14 mouse cellular contexts compared by ENCODE assay signal in the genomic region with DNA sequence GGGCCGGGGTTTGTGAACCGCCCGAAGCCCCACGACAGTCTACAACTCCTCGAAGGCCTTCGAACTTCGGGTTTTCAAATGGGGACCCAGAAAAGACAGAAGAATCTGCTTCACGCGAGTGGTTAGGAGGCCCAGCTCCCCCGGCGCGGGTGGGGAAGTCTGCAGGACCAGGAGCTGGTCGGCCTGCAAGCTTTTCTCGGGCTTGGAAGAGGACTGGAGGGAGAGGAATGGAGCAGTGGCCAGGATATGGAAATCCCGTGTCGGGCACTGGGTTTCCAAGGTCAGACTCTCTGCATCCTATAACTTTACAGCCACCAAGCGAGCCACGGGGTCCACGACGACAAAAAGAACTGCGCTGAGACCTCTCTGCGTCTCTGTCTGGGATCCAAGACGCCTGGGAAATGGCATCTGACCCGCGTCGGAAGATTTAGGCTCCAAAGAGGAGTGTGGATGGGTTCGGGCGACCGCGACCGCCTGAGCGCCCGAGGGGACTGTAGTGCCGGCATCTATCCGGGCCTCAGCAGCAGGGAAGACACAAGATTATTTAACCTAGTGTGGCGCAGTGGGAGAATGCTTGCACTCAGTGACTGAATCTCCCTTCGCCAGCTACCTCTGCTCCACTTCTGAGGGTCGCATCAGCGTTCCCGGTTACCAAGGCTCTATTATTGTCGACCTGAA. TPM values are rescaled to one million over a fixed set of nuclear protein-coding genes. Genes with fewer than 3 reads are reported as not detected.
DNase-seq lines count a peak whose midpoint lies in the region; ATAC-seq lines count a peak whose summit lies in the region.
"Had no signal": no experiment of that assay in that cellular context is flagged by ENCODE, and none has a peak within 500 bp of the region (broad histone marks: within the 10 kb centered on the region; RNA-seq: fewer than 3 reads in every experiment).

No protein-coding gene starts in this region.

- no peak overlapping the region for H3K9ac ChIP-seq in heart, embryonic 14.5 days (ENCODE audit: low read length)
- H3K9ac ChIP-seq in heart, embryonic 11.5 days (ENCODE audit: low read depth, low read length), result no peak overlapping the region
- no peak overlapping the region for H3K9ac ChIP-seq in neural tube, embryonic 15.5 days (replicated peaks)
- H3K9ac ChIP-seq: liver, embryonic 14.5 days had no signal

- no peak overlapping the region for H3K27ac ChIP-seq in heart, embryonic 14.5 days (replicated peaks in 1 of 2; ENCODE audit: control insufficient read depth in 1 of 2, insufficient read depth in 1 of 2, low read depth in 2 of 2, low read length in 2 of 2)
- no peak overlapping the region for H3K27ac ChIP-seq in heart, embryonic 11.5 days (ENCODE audit: low read depth, low read length)
- H3K27ac ChIP-seq in neural tube, embryonic 15.5 days (replicated peaks), result no peak overlapping the region
- H3K27ac ChIP-seq in limb, embryonic 10.5 days, result no peak overlapping the region
- H3K27ac ChIP-seq: heart, adult 2 months; liver, embryonic 14.5 days had no signal

- DNase-seq in neural tube, embryonic 10.5 days (ENCODE audit: extremely low spot score, low spot score), result peak; percentile 74
- peak; percentile 74 for DNase-seq in limb, embryonic 10.5 days (ENCODE audit: low spot score)
- DNase-seq in cerebellum, postnatal 4 days (ENCODE audit: low spot score in 2 of 2), result no peak
- no peak for DNase-seq in spleen, postnatal 14 days (ENCODE audit: low spot score in 2 of 2)
- DNase-seq: right cerebral cortex, postnatal 25 days had no signal

- peak overlapping the region in 1 of 2 experiments; percentile 7; a peak in 2 of 4 replicates for H3K4me3 ChIP-seq in heart, embryonic 14.5 days (ENCODE audit: control insufficient read depth in 1 of 2, insufficient read depth in 1 of 2, low read depth in 1 of 2, low read length in 2 of 2)
- H3K4me3 ChIP-seq in heart, embryonic 11.5 days (ENCODE audit: low read depth, low read length), result no peak overlapping the region
- no peak overlapping the region for H3K4me3 ChIP-seq in neural tube, embryonic 15.5 days (replicated peaks)
- peak overlapping the region; percentile 54 for H3K4me3 ChIP-seq in limb, embryonic 10.5 days

- H3K4me1 ChIP-seq in heart, embryonic 14.5 days (ENCODE audit: control insufficient read depth in 2 of 2, insufficient read depth in 2 of 2, low read length in 2 of 2), result peaks cover 4 to 22% of the 10 kb centered on the region in 2 experiments; a peak in 3 of 4 replicates
- H3K4me1 ChIP-seq in heart, embryonic 11.5 days (ENCODE audit: control insufficient read depth, insufficient read depth, low read length), result peaks cover 18% of the 10 kb centered on the region
- H3K4me1 ChIP-seq in neural tube, embryonic 15.5 days, result peaks cover 14% of the 10 kb centered on the region
- H3K4me1 ChIP-seq in limb, embryonic 10.5 days, result peaks cover 52% of the 10 kb centered on the region

- H3K27me3 ChIP-seq in heart, embryonic 14.5 days (ENCODE audit: control insufficient read depth, insufficient read depth, low read length), result peaks cover 96% of the 10 kb centered on the region
- peaks cover 98% of the 10 kb centered on the region for H3K27me3 ChIP-seq in heart, embryonic 11.5 days (ENCODE audit: control insufficient read depth, insufficient read depth, low read length)
- H3K27me3 ChIP-seq in neural tube, embryonic 15.5 days (replicated peaks), result peaks cover 92% of the 10 kb centered on the region
- peaks cover 100% of the 10 kb centered on the region for H3K27me3 ChIP-seq in limb, embryonic 10.5 days (ENCODE audit: low read depth, poor library complexity, severe bottlenecking)

- no peaks in the 10 kb centered on the region for H3K36me3 ChIP-seq in heart, embryonic 14.5 days (ENCODE audit: control insufficient read depth, insufficient read depth, low read length)
- no peaks in the 10 kb centered on the region for H3K36me3 ChIP-seq in heart, embryonic 11.5 days (ENCODE audit: control insufficient read depth, insufficient read depth, low read length)
- no peaks in the 10 kb centered on the region for H3K36me3 ChIP-seq in neural tube, embryonic 15.5 days
- H3K36me3 ChIP-seq in limb, embryonic 10.5 days, result no peaks in the 10 kb centered on the region

- 1% methylated on average over 41 of the region's 41 CpGs for WGBS in heart, embryonic 14.5 days
- 1% methylated on average over 41 of the region's 41 CpGs for WGBS in heart, embryonic 11.5 days (ENCODE audit: insufficient replicate concordance)
- WGBS in neural tube, embryonic 15.5 days, result under 1% methylated on average over 41 of the region's 41 CpGs
- WGBS in limb, embryonic 10.5 days, result under 1% methylated on average over 41 of the region's 41 CpGs

- H3K4me2 ChIP-seq in heart, embryonic 14.5 days (ENCODE audit: low read length), result 0 out of 2 replicates have a peak overlapping the region, but pooled peaks have one; percentile 80
- no peak overlapping the region for H3K4me2 ChIP-seq in heart, embryonic 11.5 days
- H3K4me2 ChIP-seq in neural tube, embryonic 15.5 days, result no peak overlapping the region

- ATAC-seq in heart, embryonic 14.5 days (ENCODE audit: insufficient number of reproducible peaks, insufficient read depth, low FRiP score, low read depth), result no peak
- ATAC-seq in heart, embryonic 11.5 days (replicated peaks; ENCODE audit: insufficient number of reproducible peaks, low FRiP score, low TSS enrichment), result no peak
- no peak for ATAC-seq in neural tube, embryonic 15.5 days (ENCODE audit: low FRiP score)
- no peak for ATAC-seq in megakaryocyte progenitor cell, adult 5-6 weeks (replicated peaks; ENCODE audit: poor library complexity)
- ATAC-seq: activated CD4-positive, CD25-positive, alpha-beta regulatory T cell, adult 4 months; CD4-positive, CD25-positive, alpha-beta regulatory T cell, adult 4 months had no signal

- no peaks in the 10 kb centered on the region for H3K9me3 ChIP-seq in heart, embryonic 14.5 days (ENCODE audit: control insufficient read depth, low read length)
- no peaks in the 10 kb centered on the region for H3K9me3 ChIP-seq in heart, embryonic 11.5 days (replicated peaks; ENCODE audit: control insufficient read depth, low read length)
- no peaks in the 10 kb centered on the region for H3K9me3 ChIP-seq in neural tube, embryonic 15.5 days (replicated peaks)
- H3K9me3 ChIP-seq in limb, embryonic 10.5 days (replicated peaks), result no peaks in the 10 kb centered on the region

RNA-seq across cellular contexts. Expression of a gene that starts 0.7 kb away (rescaled TPM):
- 0.11 TPM in 1 of 2 replicates, not detected in the other for polyA plus RNA-seq in heart, embryonic 14.5 days (2014; fragmentation: Nextera tagmentation; extraction: Ambion mirVana)
- 0.17 TPM in 1 of 2 replicates, not detected in the other for polyA plus RNA-seq in heart, embryonic 11.5 days (2014; fragmentation: Nextera tagmentation; extraction: Ambion mirVana)
- 0.06 TPM in 1 of 2 replicates, not detected in the other for polyA plus RNA-seq in neural tube, embryonic 15.5 days (2015; fragmentation: Nextera tagmentation; extraction: Ambion mirVana)
- 2.2 and 2.9 TPM in 2 replicates for polyA plus RNA-seq in limb, embryonic 10.5 days (2016; fragmentation: Nextera tagmentation; extraction: Ambion mirVana)
- total RNA-seq in megakaryocyte progenitor cell, adult 5-6 weeks (2015), result 0.35 and 0.56 TPM in 2 replicates
- total RNA-seq in megakaryocyte progenitor cell, adult 5-6 weeks (2017), result 0.20 TPM in 1 of 2 replicates, not detected in the other
- total RNA-seq: heart, adult 2 months had no signal
- polyA plus RNA-seq: activated CD4-positive, CD25-positive, alpha-beta regulatory T cell, adult 4 months; CD4-positive, CD25-positive, alpha-beta regulatory T cell, adult 4 months; large intestine, adult 2 months had no signal

Comparison
In these comparisons a context has a peak if more than half of its experiments do, and no peak if none do; other contexts are left out.
1. DNase-seq: peak in neural tube, embryonic 10.5 days (single experiment) and limb, embryonic 10.5 days (single experiment); none in cerebellum, postnatal 4 days (0 of 2) and spleen, postnatal 14 days (0 of 2).